Mouse (Mus musculus): ENCODE results near the gene Atp2a2.

- TF ChIP-seq POLR2A (IDR thresholded peaks at IDR 0.05; ENCODE audit: control insufficient read depth, low read depth, low read length) (no peak), CTCF (IDR thresholded peaks at IDR 0.05; ENCODE audit: control insufficient read depth, insufficient read depth, insufficient replicate concordance, low read depth, low read length) (no peak)
Measured at GRCm38 (mm10) chr5:122503015-122503759, 1.2 kb upstream of the Atp2a2 start.
